In the genomic region with DNA sequence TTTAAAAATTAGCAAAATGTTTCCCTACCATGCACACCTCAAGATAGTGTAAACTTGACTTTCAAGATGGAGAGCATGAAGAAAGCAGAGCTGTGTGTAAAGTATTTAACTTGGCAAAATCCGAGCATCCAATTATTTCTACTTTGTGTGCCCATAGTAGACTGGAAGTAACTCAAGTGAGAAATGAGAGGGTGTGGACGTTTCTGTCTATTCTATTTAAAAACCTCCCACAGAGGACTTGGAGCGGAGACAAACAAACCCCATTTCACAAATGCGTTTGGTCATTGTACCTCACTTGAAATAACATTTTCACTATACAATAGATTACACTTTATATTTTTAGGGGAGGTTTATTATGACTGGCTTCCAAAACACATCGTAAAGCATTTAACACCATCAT, we compare ENCODE assay signal across 11 mouse cellular contexts.
"Had no signal": no experiment of that assay in that cellular context is flagged by ENCODE, and none has a peak within 500 bp of the region (broad histone marks: within the 10 kb centered on the region; RNA-seq: fewer than 3 reads in every experiment).

No protein-coding gene starts in this region.

- ATAC-seq: lung, postnatal 0 days; midbrain, embryonic 15.5 days had no signal

- DNase-seq: kidney, adult 18-20 months; kidney, adult 9 months; kidney, postnatal 14 days; kidney, postnatal 4 days; liver, embryonic 13.5 days; lung, adult 2 months; thymus, adult 2 months; thymus, postnatal 14 days; thymus, postnatal 4 days had no signal
